Mouse (Mus musculus): ENCODE results near the gene Car11. TPM values are rescaled to one million over a fixed set of nuclear protein-coding genes. Genes with fewer than 3 reads are reported as not detected.
A peak's percentile ranks its signal among the peaks of the same experiment; 100 is the strongest.

The Car11 gene
- polyA plus RNA-seq, 1 experiment from 2014 or later, result 0.26 TPM

DNA sequence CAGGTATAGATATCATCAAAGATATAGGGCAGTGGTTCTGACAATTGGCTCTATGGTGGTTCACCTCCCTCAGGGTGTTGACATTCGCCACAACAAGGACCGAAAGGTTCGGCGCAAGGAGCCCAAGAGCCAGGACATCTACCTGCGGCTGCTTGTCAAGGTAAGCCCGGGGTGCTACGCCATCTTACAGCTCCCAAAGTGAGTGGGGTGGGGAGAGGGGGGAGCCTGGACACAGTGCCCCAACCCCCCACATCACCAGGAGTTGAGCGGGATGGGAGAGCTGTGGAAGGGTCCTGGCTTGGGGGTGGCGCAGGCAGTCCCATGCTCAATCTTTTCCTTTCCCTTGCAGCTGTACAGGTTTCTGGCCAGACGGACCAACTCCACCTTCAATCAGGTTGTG is 19.5 kb downstream of the Car11 start:
- peak overlapping the region; percentile 91 for H3K9ac ChIP-seq
- no peak for ATAC-seq (ENCODE audit: insufficient read depth)
- peak overlapping the region; percentile 95 for H3K4me2 ChIP-seq
- H3K36me3 ChIP-seq (replicated peaks), result peaks cover 51% of the 10 kb centered on the region
- H3K27ac ChIP-seq (replicated peaks), result peak overlapping the region; percentile 75
- H3K4me3 ChIP-seq (replicated peaks), result peak overlapping the region; percentile 90
- H3K9me3 ChIP-seq (replicated peaks), result no peaks in the 10 kb centered on the region
- peaks cover 56% of the 10 kb centered on the region for H3K4me1 ChIP-seq (replicated peaks)
- 64% methylated on average over 10 of the region's 10 CpGs for WGBS (ENCODE audit: insufficient replicate concordance)
- H3K27me3 ChIP-seq, result no peaks in the 10 kb centered on the region

DNA sequence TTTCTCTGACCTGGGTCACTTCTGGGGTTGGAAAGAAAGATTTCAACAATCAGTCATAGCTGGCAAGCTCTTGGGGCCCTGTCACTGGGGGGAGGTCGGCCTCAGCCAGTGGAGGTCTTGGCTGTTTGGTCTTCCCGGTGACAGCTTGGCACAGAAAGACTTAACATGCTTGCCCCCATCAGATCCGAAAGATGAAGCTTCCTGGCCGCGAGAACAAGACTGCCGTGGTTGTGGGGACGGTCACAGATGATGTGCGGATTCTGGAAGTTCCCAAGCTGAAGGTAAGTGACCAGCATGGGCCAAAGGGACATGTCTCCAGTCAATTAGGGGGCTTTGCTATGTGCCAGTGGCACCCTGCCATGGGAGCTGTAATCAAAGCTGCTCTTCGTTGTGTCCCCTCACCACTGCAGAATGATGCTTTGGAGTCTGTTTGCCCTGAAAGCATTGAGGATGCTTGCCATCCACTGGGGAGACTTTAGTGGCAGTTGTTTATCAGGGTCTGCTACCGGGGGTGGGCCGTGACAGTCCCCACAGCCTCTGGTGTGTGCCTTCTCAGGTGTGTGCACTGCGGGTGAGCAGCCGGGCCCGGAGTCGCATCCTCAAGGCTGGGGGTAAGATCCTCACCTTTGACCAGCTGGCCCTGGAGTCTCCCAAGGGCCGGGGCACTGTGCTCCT is 20.2 kb downstream of the Car11 start:
- Histone ChIP-seq H3K36me3 (replicated peaks) (peaks cover 58% of the 10 kb centered on the region), H3K4me2 (peak overlapping the region; percentile 95), H3K27me3 (no peaks in the 10 kb centered on the region), H3K9ac (peak overlapping the region; percentile 91; the same call in 1 of the 2 replicates), H3K9me3 (replicated peaks) (no peaks in the 10 kb centered on the region), H3K4me3 (replicated peaks) (peak overlapping the region; percentile 90), H3K4me1 (replicated peaks) (peaks cover 49% of the 10 kb centered on the region), H3K27ac (replicated peaks) (0 out of 2 replicates have a peak overlapping the region, but pooled peaks have one; percentile 19)
- WGBS (ENCODE audit: insufficient replicate concordance), result 81% methylated on average over 16 of the region's 16 CpGs
- ATAC-seq (ENCODE audit: insufficient read depth), result no peak

DNA sequence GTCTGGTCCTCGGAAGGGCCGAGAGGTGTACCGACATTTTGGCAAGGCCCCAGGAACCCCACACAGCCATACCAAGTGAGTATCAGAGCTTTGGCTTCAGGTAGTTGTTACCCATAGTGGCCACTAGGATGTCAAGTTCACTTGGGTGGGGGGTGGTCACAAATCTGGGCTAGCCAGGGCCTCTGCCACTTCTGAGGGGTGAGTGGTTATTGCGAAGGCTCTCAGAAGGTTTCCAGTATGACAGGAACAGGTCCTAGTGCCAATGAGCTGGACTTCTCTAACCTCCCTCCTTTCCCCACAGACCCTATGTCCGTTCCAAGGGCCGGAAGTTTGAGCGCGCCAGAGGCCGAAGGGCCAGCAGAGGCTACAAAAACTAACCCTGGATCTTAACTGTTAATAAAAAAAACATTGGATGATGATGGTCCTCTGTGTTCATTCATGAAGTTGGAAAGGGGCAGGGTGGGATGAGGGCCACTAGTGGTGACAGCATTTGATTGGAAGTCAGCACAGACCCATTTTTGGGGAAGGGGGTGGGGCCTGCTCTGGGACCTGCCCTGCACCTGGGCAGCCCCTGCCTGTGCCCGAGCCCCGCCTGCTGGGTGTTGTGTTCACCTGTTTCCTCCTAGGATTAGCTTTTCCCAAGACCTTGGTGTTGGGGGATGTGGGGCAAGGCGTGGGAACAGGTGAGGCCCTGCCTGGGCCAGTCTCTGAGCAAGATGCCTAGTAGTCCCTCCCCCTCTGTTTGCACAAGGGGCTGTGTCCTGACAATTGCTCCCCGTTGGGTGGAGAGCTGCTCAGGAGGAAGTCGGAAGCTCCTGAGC is 21.0 kb downstream of the Car11 start, which contains the start of gene Fam83e:
Fam83e (plus strand) TSS at position 800 of the 821 bp plus-strand sequence.
- H3K9ac ChIP-seq, result no peak within 1 kb of the TSS
- H3K4me1 ChIP-seq (replicated peaks), result peaks cover 43% of the 10 kb centered on the region
- no peak within 1 kb of the TSS for H3K27ac ChIP-seq (replicated peaks)
- H3K4me3 ChIP-seq (replicated peaks), result no peak within 1 kb of the TSS
- H3K4me2 ChIP-seq, result peak within 1 kb of the TSS; percentile 95; the same call in 1 of the 2 replicates
- H3K36me3 ChIP-seq (replicated peaks), result peaks cover 66% of the 10 kb centered on the region
- H3K9me3 ChIP-seq (replicated peaks), result no peaks in the 10 kb centered on the region
- WGBS (ENCODE audit: insufficient replicate concordance), result 79% methylated on average over 14 of the region's 14 CpGs
- ATAC-seq (ENCODE audit: insufficient read depth), result no peak
- H3K27me3 ChIP-seq, result no peaks in the 10 kb centered on the region

DNA sequence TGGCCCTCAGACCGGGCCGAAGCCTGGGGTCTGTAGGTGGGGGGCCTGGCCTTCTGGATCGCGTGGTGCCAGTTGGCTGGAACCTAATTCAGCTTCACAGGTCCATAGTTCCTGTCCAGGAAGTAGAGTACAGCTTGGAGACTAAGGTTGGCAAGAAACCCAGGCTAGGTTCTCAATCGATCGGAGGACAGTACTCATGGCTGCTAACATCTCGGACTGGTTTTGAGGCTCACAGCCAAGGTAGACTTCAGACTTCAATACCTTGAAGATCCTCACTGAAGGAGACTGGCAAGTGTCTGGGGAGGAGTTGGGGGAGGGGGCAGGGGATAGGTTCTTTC is 21.6 kb downstream of the Car11 start:
- peaks cover 37% of the 10 kb centered on the region for H3K4me1 ChIP-seq (replicated peaks)
- no peaks in the 10 kb centered on the region for H3K27me3 ChIP-seq
- no peak overlapping the region for H3K4me2 ChIP-seq
- H3K27ac ChIP-seq (replicated peaks), result no peak overlapping the region
- H3K36me3 ChIP-seq (replicated peaks), result peaks cover 71% of the 10 kb centered on the region
- 75% methylated on average over 7 of the region's 7 CpGs for WGBS (ENCODE audit: insufficient replicate concordance)
- ATAC-seq (ENCODE audit: insufficient read depth), result no peak
- H3K9ac ChIP-seq, result no peak overlapping the region
- H3K4me3 ChIP-seq (replicated peaks), result no peak overlapping the region
- H3K9me3 ChIP-seq (replicated peaks), result no peaks in the 10 kb centered on the region

DNA sequence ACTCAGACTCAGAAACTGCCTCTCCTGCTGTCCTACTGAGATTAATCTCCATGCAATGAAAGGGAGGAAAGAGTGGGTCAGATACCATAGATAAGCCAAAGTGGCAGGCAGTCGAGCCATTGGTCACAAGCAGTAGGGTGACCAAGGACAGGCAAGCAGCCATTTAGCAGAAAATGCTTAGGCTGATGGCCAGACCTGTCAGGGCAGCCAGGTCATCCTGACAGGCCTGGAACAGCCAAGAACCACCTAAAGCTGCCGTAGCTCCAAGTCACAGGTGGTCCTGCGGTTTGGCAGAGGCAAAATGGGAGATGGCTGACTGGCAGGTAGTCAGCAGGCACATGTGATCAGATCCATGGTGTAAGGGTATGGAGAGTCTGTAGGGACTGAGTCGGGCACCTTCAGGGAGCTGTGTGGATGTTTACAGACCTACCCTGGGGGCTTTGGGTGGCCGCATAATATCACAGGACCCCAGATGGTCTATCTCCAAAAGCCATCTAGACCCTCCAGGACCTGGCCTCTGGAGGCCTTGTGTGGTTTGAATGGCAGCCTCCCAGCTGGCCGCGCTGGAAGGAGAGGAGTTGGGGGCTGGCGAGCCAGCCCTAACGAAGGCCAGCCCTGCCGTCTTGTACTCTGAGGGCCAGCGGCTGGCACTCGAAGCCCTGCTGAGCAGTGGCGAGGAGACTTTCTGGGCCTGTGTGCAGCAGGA is 22.2 kb downstream of the Car11 start:
- H3K27me3 ChIP-seq, result no peaks in the 10 kb centered on the region
- H3K36me3 ChIP-seq (replicated peaks), result peaks cover 71% of the 10 kb centered on the region
- H3K9ac ChIP-seq, result no peak overlapping the region
- 66% methylated on average over 13 of the region's 13 CpGs for whole genome bisulfite sequencing (ENCODE audit: insufficient replicate concordance)
- no peaks in the 10 kb centered on the region for H3K9me3 ChIP-seq (replicated peaks)
- ATAC-seq (ENCODE audit: insufficient read depth), result no peak
- no peak overlapping the region for H3K4me2 ChIP-seq
- H3K27ac ChIP-seq (replicated peaks), result no peak overlapping the region
- peaks cover 31% of the 10 kb centered on the region for H3K4me1 ChIP-seq (replicated peaks)
- no peak overlapping the region for H3K4me3 ChIP-seq (replicated peaks)

DNA sequence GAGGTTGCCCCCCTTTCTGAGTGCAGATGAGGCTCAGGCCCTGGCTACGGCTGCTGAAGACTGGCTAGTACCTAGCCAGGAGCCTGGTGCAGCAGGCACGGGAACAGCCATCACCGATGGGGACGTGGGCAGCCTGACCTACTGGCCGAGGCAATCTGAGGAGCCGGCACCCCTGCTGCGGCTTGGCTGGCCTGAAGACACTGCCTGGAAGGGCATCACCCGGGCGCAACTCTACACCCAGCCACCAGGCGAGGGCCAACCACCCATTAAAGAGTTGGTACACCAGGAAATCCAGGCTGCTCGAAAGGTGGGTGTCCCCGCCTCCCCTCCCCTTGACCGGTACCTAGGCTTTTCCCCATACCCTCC is 22.7 kb downstream of the Car11 start:
- no peak overlapping the region for H3K9ac ChIP-seq
- H3K27ac ChIP-seq (replicated peaks), result no peak overlapping the region
- no peak overlapping the region for H3K4me2 ChIP-seq
- H3K4me3 ChIP-seq (replicated peaks), result no peak overlapping the region
- peaks cover 71% of the 10 kb centered on the region for H3K36me3 ChIP-seq (replicated peaks)
- H3K27me3 ChIP-seq, result no peaks in the 10 kb centered on the region
- H3K9me3 ChIP-seq (replicated peaks), result no peaks in the 10 kb centered on the region
- 77% methylated on average over 13 of the region's 13 CpGs for WGBS (ENCODE audit: insufficient replicate concordance)
- peaks cover 28% of the 10 kb centered on the region for H3K4me1 ChIP-seq (replicated peaks)
- ATAC-seq (ENCODE audit: insufficient read depth), result no peak

DNA sequence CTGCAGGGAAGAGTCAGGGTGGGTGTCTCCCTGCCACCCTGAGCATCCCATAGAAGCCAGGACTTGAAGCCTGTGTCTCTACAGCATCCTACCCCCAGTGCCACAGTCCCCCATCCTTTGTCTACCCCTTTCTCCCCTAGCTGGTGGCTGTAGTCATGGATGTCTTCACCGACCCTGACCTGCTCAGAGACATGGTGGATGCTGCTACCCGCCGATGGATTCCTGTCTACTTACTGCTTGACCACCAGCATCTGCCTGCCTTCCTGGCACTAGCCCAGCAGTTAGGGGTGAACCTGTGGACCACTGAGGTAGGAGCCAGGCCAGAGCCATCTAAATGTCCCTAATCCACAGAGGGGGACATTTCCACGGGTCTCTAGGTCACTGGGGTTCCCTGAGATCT is 23.7 kb downstream of the Car11 start:
- Histone ChIP-seq H3K36me3 (replicated peaks) (peaks cover 71% of the 10 kb centered on the region), H3K4me1 (replicated peaks) (peaks cover 31% of the 10 kb centered on the region), H3K4me3 (replicated peaks) (no peak overlapping the region), H3K27ac (replicated peaks) (no peak overlapping the region), H3K4me2 (no peak overlapping the region), H3K9ac (no peak overlapping the region), H3K27me3 (no peaks in the 10 kb centered on the region), H3K9me3 (replicated peaks) (no peaks in the 10 kb centered on the region)
- WGBS (ENCODE audit: insufficient replicate concordance), result 77% methylated on average over 4 of the region's 4 CpGs
- ATAC-seq (ENCODE audit: insufficient read depth), result no peak

DNA sequence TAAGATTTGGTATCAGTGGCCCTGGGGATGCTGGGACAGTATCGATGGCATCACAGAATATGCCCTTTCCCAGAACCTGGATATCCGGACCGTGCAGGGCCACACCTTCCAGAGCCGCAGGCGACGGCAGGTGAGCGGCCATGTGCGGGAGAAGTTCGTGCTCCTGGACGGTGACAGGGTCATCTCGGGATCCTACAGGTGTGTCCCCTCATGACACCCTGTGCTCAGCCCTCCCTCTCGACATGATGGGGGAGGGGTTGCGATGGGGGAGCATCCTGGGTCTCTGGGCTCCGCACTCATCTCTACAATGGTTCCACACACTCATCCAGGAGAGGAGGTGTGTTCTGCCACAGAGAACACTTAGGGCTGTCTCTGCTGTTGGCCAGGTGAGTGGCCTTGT is 24.1 kb downstream of the Car11 start:
- Histone ChIP-seq H3K27ac (replicated peaks) (no peak overlapping the region), H3K4me1 (replicated peaks) (peaks cover 28% of the 10 kb centered on the region), H3K9me3 (replicated peaks) (no peaks in the 10 kb centered on the region), H3K9ac (no peak overlapping the region), H3K4me2 (no peak overlapping the region), H3K4me3 (replicated peaks) (no peak overlapping the region), H3K27me3 (no peaks in the 10 kb centered on the region), H3K36me3 (replicated peaks) (peaks cover 71% of the 10 kb centered on the region)
- no peak for ATAC-seq (ENCODE audit: insufficient read depth)
- WGBS (ENCODE audit: insufficient replicate concordance), result 83% methylated on average over 14 of the region's 14 CpGs

DNA sequence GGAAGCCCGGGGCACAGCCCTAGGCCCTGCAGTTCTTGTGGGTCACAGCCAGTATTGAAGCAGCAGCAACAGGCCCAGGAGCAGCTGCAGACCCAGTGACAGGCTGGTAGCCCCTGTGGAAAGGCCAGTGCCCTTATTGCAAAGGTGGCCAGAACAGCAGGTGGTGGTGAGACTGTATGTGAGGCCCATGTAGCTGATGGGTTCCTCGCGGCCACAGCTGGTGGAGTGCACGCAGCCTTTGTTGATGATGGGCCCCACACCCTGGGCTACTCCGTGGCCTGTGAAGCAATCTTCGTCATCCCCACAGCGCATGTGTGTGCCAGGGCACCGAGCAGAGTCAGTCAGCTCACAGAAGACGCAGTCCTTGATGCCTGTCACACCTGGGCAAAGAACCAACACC is 25.5 kb downstream of the Car11 start:
- Histone ChIP-seq H3K9ac (no peak overlapping the region), H3K36me3 (replicated peaks) (peaks cover 59% of the 10 kb centered on the region)

DNA sequence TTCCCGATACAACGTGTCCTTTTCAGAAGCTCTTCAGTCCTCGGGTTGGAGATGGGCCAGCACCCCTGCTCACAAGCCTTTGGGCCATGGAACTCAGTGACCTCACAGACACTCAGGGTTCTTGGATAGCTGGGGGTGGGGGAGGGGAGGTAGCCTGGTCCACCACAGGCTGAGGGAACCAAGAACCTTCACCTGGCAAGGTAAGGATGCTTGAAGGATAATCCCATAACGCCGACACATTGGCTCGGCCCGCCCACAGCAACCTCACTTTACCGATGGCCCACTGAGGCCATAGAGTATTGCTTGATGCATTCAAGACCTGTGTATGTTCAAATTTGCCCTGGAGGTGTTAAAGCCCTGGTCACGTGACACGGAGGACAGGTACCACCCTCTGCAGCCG is 26.1 kb downstream of the Car11 start, which contains the start of gene Spaca4:
Spaca4 (minus strand) TSS at position 101 of the 400 bp plus-strand sequence.
- H3K9ac ChIP-seq, result no peak within 1 kb of the TSS
- no peak for ATAC-seq (ENCODE audit: insufficient read depth)
- H3K4me2 ChIP-seq, result no peak within 1 kb of the TSS
- peaks cover 53% of the 10 kb centered on the region for H3K36me3 ChIP-seq (replicated peaks)
- H3K4me1 ChIP-seq (replicated peaks), result peaks cover 12% of the 10 kb centered on the region
- 81% methylated on average over 11 of the region's 11 CpGs for WGBS (ENCODE audit: insufficient replicate concordance)
- no peaks in the 10 kb centered on the region for H3K9me3 ChIP-seq (replicated peaks)
- H3K27me3 ChIP-seq, result no peaks in the 10 kb centered on the region
- no peak within 1 kb of the TSS for H3K27ac ChIP-seq (replicated peaks)
- no peak within 1 kb of the TSS for H3K4me3 ChIP-seq (replicated peaks)

More for the DNA sequence above, 25.5 kb downstream of the Car11 start:
- H3K9me3 ChIP-seq (replicated peaks), result no peaks in the 10 kb centered on the region
- WGBS (ENCODE audit: insufficient replicate concordance), result 80% methylated on average over 9 of the region's 9 CpGs
- H3K4me3 ChIP-seq (replicated peaks), result no peak overlapping the region
- ATAC-seq (ENCODE audit: insufficient read depth), result no peak
- H3K27me3 ChIP-seq, result no peaks in the 10 kb centered on the region
- H3K4me2 ChIP-seq, result no peak overlapping the region
- no peak overlapping the region for H3K27ac ChIP-seq (replicated peaks)
- H3K4me1 ChIP-seq (replicated peaks), result peaks cover 15% of the 10 kb centered on the region

DNA sequence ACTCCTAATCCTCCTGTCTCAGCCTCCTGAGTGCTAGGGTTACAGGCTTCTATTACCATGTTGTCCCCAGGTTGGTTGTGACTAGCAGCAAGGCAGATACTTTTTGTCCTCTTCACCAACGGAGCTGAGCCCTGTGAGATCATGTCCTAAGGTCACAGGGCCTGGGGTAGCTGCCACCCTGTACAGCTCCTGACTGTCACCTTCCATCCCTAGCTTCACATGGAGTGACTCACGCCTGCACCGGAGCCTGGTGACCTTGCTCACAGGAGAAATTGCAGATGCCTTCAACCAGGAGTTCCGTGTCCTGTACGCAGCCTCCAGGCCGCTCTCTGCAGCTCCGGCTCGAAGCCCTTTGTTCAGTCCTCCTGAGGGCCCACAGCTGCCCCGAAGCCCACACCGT is 26.8 kb downstream of the Car11 start:
- Histone ChIP-seq H3K9ac (no peak overlapping the region), H3K4me3 (replicated peaks) (no peak overlapping the region), H3K27ac (replicated peaks) (no peak overlapping the region), H3K27me3 (no peaks in the 10 kb centered on the region), H3K36me3 (replicated peaks) (peaks cover 46% of the 10 kb centered on the region), H3K9me3 (replicated peaks) (no peaks in the 10 kb centered on the region), H3K4me2 (no peak overlapping the region), H3K4me1 (replicated peaks) (peaks cover 13% of the 10 kb centered on the region)
- 85% methylated on average over 10 of the region's 10 CpGs for WGBS (ENCODE audit: insufficient replicate concordance)
- no peak for ATAC-seq (ENCODE audit: insufficient read depth)

Measured in liver, embryonic 15.5 days (tissue).